Mouse (Mus musculus) myocyte (in vitro differentiated cells): Measurements from ENCODE around the gene Dclk2.

Source experiments
- E2F4 ChIP-seq: IDR thresholded peaks from one replicate; pipeline ENCODE4 v1.6.1; 2011; ENCODE audit warnings: mild to moderate bottlenecking, control low read depth, moderate library complexity; ENCODE audit not compliant: insufficient read depth
- MAX ChIP-seq: IDR thresholded peaks from one replicate; pipeline ENCODE4 v1.6.1; 2011; ENCODE audit warnings: low read depth, mild to moderate bottlenecking, control low read depth
- MYOD1 ChIP-seq, 3 experiments: IDR thresholded peaks; one replicate each; pipeline ENCODE4 v1.6.1; 2011; ENCODE audit warnings: control low read depth in 2 of 3, low read depth in 2 of 3, mild to moderate bottlenecking in 2 of 3, moderate library complexity in 1 of 3; ENCODE audit not compliant: insufficient read length in 2 of 3, control insufficient read depth in 1 of 3
- POLR2A ChIP-seq: IDR thresholded peaks from one replicate; pipeline ENCODE4 v1.6.1; 2011; ENCODE audit warnings: low read depth, mild to moderate bottlenecking, control low read depth, moderate library complexity; ENCODE audit not compliant: insufficient read length
- POLR2AphosphoS2 ChIP-seq: IDR thresholded peaks from one replicate; pipeline ENCODE4 v1.6.1; 2011; ENCODE audit warnings: low read depth, control low read depth; ENCODE audit not compliant: insufficient read length
- TCF12 ChIP-seq: IDR thresholded peaks from one replicate; pipeline ENCODE4 v1.6.1; 2011; ENCODE audit warnings: mild to moderate bottlenecking, control low read depth; ENCODE audit not compliant: poor library complexity, insufficient read depth, severe bottlenecking
- TCF3 ChIP-seq: IDR thresholded peaks from one replicate; pipeline ENCODE4 v1.6.1; 2011; ENCODE audit warnings: low read depth, control low read depth; ENCODE audit not compliant: insufficient read length
- USF1 ChIP-seq: IDR thresholded peaks from one replicate; pipeline ENCODE4 v1.6.1; 2011; ENCODE audit warnings: low read depth, mild to moderate bottlenecking, control low read depth, moderate library complexity

- TF ChIP-seq POLR2A = no peak
- TF ChIP-seq TCF3 = no peak
- no peak for TF ChIP-seq TCF12
- no peak for TF ChIP-seq MYOD1 (IDR thresholded peaks at IDR 0.05; ENCODE audit: control insufficient read depth in 1 of 3, insufficient read length in 2 of 3, low read depth in 2 of 3)
- TF ChIP-seq E2F4 = no peak
- no peak for TF ChIP-seq MAX
- no peak for TF ChIP-seq USF1
- no peak for TF ChIP-seq POLR2AphosphoS2
Measured at GRCm38 (mm10) chr3:86917048-86917447, 3.6 kb downstream of the Dclk2 start.
